Mouse (Mus musculus) lung, postnatal 0 days (tissue): ENCODE measurements around the gene Bscl2. TPM values are rescaled to one million over a fixed set of nuclear protein-coding genes. Genes with fewer than 3 reads are reported as not detected.

Experiments used
- ATAC-seq: fragments of 200-750 bp; cut with Nextera tagmentation; 2 replicates; pipeline ENCODE4 v1.8.0; 2017; ENCODE audit warnings: moderate library complexity
- DNase-seq: peaks from one replicate; pipeline ENCODE4 v3.0.0-alpha.2; 2016; ENCODE audit warnings: low spot score
- H3K27ac ChIP-seq: fragments of 300-500 bp; sonication (generic); 2 replicates; pipeline ENCODE4 v1.5.1; 2014; ENCODE audit warnings: antibody characterized with exemption, mild to moderate bottlenecking, low read length, mixed read lengths
- H3K27me3 ChIP-seq: fragments of 300-500 bp; sonication (generic); replicated peaks from 2 replicates; pipeline ENCODE4 v1.6.1; 2014; ENCODE audit warnings: low read length, mixed read lengths; ENCODE audit not compliant: insufficient read depth
- H3K36me3 ChIP-seq: fragments of 300-500 bp; sonication (generic); 2 replicates; pipeline ENCODE4 v1.6.1; 2014; ENCODE audit warnings: low read length, mixed read lengths; ENCODE audit not compliant: insufficient read depth
- H3K4me1 ChIP-seq: fragments of 300-500 bp; sonication (generic); 2 replicates; pipeline ENCODE4 v1.6.1; 2014; ENCODE audit warnings: antibody characterized with exemption, low read depth, low read length, mixed read lengths; ENCODE audit not compliant: insufficient read depth
- H3K4me2 ChIP-seq: fragments of 300-500 bp; sonication (generic); replicated peaks from 2 replicates; pipeline ENCODE4 v1.6.1; 2014; ENCODE audit warnings: low read depth, mild to moderate bottlenecking, low read length, moderate library complexity, mixed read lengths
- H3K4me3 ChIP-seq: fragments of 300-500 bp; sonication (generic); 2 replicates; pipeline ENCODE4 v1.5.1; 2014; ENCODE audit warnings: low read depth, low read length
- H3K9ac ChIP-seq: fragments of 300-500 bp; sonication (generic); replicated peaks from 2 replicates; pipeline ENCODE4 v1.6.1; 2014; ENCODE audit warnings: low read depth, mild to moderate bottlenecking
- H3K9me3 ChIP-seq: fragments of 300-500 bp; sonication (generic); 2 replicates; pipeline ENCODE4 v1.6.1; 2016; ENCODE audit warnings: low read length, mixed read lengths
- CTCF ChIP-seq: IDR thresholded peaks from 2 replicates; pipeline ENCODE4 v1.5.1; 2016; ENCODE audit warnings: antibody characterized with exemption, mild to moderate bottlenecking
- EP300 ChIP-seq: IDR thresholded peaks from 2 replicates; pipeline ENCODE4 v1.6.1; 2016; ENCODE audit warnings: antibody characterized with exemption, mild to moderate bottlenecking, control low read depth
- WGBS: fragments of 180-500 bp; shearing (Covaris S2); extraction: QIAGEN DNeasy Blood & Tissue Kit; methylation state at CpG from one replicate; pipeline ENCODE4 v1.1.7; 2014; 5-methylcytosine and 5-hydroxymethylcytosine counted together
- polyA plus RNA-seq: library from polyadenylated mRNA; unstranded; fragments of >200 nt; fragmentation: Nextera tagmentation; extraction: Ambion mirVana; gene quantifications from 2 replicates; pipeline ENCODE4 v1.2.1, GENCODE M21; 2015

Gene Bscl2
- polyA plus RNA-seq, 1 experiment from 2014 or later: 66.8 TPM

DNA sequence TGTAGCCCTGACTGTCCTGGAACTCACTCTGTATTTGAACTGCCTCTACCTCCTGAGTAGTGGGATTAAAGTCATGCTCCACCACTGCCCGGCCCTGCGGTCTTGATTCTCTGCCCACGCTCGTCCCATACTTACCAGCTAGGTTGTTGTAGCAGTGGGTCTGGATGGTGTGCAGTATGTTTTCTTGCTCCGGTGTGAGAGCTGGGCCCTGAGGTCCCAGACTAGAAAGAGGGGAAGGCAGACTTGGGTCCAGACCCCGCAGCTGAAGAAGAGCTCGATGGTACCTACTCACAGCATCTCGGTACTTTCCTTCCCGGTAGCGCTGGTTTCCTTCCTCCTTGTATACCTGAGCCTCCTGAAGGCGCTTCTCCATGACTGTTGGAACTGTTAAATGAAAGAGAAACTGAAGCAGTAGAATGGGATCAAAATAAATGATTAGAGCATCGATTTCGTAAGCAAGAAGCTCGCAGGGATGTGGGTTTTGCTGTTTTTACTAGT is 18.9 kb upstream of the Bscl2 start:
- 11% methylated on average over 14 of the region's 14 CpGs for WGBS
- H3K27me3 ChIP-seq: no peaks in the 10 kb centered on the region
- H3K4me1 ChIP-seq: 0 out of 2 replicates have a peak, but pooled peaks cover 5% of the 10 kb centered on the region
- DNase-seq (peak; percentile 46), ATAC-seq (no peak)
- H3K4me3 ChIP-seq: peak overlapping the region; percentile 99
- H3K36me3 ChIP-seq: peaks cover 14% of the 10 kb centered on the region
- H3K9ac ChIP-seq: peak overlapping the region; percentile 51
- peak overlapping the region; percentile 97 for H3K27ac ChIP-seq
- H3K9me3 ChIP-seq: no peaks in the 10 kb centered on the region
- peak overlapping the region; percentile 73 for H3K4me2 ChIP-seq
- TF ChIP-seq CTCF: no peak
- TF ChIP-seq EP300: no peak

DNA sequence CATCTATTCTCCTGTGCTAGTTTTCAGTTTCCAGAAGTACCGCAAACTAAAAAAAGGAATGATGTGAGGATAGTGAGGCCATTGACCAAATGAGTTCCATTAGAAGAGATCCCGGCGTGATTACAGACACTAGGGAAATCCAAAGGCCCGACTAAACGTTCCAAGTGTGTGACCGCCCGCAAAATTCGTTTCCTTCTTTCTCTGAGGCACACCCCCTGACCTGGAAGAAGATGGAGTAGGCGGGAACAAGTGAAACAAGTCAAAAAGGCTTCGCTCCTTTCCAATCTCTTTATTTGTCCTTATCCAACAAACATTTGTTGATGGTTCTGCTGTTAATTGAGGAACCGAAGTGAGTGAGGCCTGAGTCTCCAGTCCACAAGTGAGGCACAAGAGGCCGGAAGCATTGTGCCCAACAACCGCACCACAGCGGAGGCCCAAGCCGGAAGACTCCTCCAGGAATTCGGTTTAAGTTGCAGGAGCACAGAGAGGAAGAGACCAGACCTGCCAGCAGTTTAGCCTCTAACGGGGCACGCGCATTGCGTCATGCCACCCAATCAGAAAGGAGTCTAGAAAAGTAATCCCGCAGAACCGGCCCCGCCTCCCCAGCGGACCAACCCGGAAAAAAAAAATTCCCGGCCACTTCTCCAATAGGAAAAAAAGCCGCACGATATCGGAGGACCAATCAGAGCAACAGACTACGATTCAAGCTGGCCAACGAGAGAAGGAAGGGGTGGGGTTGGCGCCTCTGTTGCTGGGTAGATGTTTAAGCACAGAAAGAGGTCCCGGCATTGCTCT is 18.3 kb upstream of the Bscl2 start, which contains the start of gene Ttc9c:
Gene Ttc9c, minus strand, starts transcription at position 533 of the 795 bp plus-strand sequence.
- Histone ChIP-seq H3K9ac (peak within 1 kb of the TSS; percentile 91), H3K4me2 (peak within 1 kb of the TSS; percentile 73), H3K27me3 (no peaks in the 10 kb centered on the region), H3K9me3 (no peaks in the 10 kb centered on the region), H3K36me3 (peaks cover 10% of the 10 kb centered on the region), H3K4me1 (0 out of 2 replicates have a peak, but pooled peaks cover 5% of the 10 kb centered on the region), H3K27ac (peak within 1 kb of the TSS; percentile 97), H3K4me3 (peak within 1 kb of the TSS; percentile 99)
- DNase-seq (peak; percentile 100), ATAC-seq (peak; percentile 90)
- TF ChIP-seq CTCF (no peak), EP300 (0 out of 2 replicates have a peak, but pooled peaks have one; percentile 37)
- WGBS: under 1% methylated on average over 33 of the region's 33 CpGs

DNA sequence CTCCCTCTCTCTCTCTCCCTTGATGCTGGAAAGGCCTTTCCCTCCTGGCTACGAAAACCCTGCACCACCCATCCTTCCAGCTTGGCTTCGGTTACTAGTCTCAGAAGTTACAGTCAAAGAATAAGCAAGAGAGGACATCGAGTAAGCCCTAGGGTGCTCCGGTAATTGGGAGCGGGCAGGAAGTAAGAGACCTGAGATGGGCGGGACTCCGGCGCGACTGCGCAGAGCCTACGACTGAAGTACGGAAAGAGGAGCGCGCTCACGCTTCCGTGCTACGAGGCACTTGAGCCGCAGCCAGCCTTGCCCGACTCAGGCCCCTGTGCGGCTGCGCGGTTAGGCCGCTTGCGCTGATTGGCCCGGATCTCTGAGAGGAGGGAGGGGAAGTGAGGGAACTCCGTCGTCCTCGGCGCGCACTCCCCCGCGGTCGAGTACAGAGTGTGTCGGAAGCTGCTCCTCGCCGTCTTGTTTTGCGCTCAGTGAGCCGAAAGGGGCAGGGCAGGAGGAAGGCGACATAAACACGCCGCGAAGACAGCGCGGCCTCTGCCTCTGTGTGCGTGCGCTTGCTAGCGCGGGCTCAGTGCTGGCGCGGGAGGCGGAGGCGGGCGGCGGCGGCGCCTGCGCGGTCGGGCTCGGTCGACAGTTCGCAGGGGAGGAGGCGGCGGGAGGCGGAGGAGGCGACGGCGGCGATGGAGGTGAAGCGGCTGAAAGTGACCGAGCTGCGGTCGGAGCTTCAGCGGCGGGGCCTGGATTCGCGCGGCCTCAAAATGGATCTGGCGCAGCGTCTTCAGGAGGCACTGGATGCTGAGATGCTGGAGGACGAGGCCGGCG is 17.5 kb upstream of the Bscl2 start, which contains the start of gene Hnrnpul2:
Gene Hnrnpul2, plus strand, starts transcription at position 415 of the 828 bp plus-strand sequence.
- ATAC-seq (peak; percentile 94), DNase-seq (peak; percentile 100)
- no peaks in the 10 kb centered on the region for H3K27me3 ChIP-seq
- peak within 1 kb of the TSS; percentile 99 for H3K4me3 ChIP-seq
- H3K27ac ChIP-seq: peak within 1 kb of the TSS; percentile 97
- peaks cover 12% of the 10 kb centered on the region for H3K36me3 ChIP-seq
- peak within 1 kb of the TSS; percentile 73 for H3K4me2 ChIP-seq
- TF ChIP-seq CTCF (peak; percentile 24; the same call in 1 of the 2 replicates), EP300 (no peak; the same call in 1 of the 2 replicates)
- 0 out of 2 replicates have a peak, but pooled peaks cover 5% of the 10 kb centered on the region for H3K4me1 ChIP-seq
- peak within 1 kb of the TSS; percentile 91 for H3K9ac ChIP-seq
- under 1% methylated on average over 66 of the region's 83 CpGs for WGBS
- no peaks in the 10 kb centered on the region for H3K9me3 ChIP-seq

DNA sequence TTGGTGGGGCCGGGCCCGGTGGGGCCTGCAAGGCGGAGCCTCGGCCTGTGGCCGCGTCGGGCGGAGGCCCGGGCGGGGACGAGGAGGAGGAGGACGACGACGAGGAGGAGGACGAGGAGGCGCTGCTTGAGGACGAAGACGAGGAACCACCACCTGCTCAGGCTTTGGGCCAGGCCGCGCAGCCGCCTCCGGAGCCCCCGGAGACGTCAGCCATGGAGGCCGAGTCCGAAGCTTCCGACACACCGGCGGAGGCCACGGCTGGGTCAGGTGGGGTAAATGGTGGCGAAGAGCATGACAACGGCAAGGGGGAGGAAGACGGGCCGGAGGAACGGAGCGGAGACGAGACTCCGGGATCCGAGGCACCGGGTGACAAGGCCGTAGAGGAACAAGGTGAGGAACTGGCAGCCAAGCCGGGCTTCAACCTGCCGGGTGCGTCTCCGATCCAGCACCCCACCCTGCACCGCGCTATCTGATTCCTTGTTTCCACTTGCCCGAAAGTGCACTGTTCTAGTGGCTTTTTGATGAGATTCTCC is 16.8 kb upstream of the Bscl2 start:
- 2% methylated on average over 42 of the region's 48 CpGs for WGBS

DNA sequence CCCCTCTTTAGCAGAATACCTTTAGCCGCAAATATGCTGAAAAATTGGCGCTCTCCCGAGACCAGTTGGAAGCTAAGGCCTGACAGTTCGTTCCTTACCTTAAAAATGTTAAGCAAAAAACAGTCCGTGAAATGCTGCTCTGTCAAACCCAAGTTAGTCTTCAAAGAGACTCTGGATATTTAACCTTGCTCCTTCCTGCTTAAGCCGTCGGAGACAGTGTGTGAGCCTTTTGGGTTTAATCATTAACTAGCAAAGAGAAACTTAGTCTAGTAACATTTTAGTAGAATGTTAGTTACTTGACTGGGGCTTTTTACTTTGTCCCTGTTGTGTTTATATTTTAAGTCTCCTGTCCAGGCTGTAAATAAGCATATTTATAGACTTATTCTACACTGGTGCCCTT is 16.1 kb upstream of the Bscl2 start:
- Histone ChIP-seq H3K36me3 (peaks cover 23% of the 10 kb centered on the region), H3K4me1 (0 out of 2 replicates have a peak, but pooled peaks cover 5% of the 10 kb centered on the region), H3K27me3 (no peaks in the 10 kb centered on the region), H3K4me2 (peak overlapping the region; percentile 73), H3K9me3 (no peaks in the 10 kb centered on the region), H3K27ac (peak overlapping the region; percentile 97), H3K9ac (peak overlapping the region; percentile 91), H3K4me3 (peak overlapping the region; percentile 99)
- ATAC-seq: no peak
- TF ChIP-seq CTCF (no peak), EP300 (no peak)
- peak; percentile 65 for DNase-seq
- under 1% methylated on average over 7 of the region's 7 CpGs for WGBS

More for the DNA sequence above, 16.8 kb upstream of the Bscl2 start:
- H3K27ac ChIP-seq: peak overlapping the region; percentile 97
- peak overlapping the region; percentile 91 for H3K9ac ChIP-seq
- H3K9me3 ChIP-seq: no peaks in the 10 kb centered on the region
- DNase-seq (peak; percentile 30), ATAC-seq (peak; percentile 5)
- TF ChIP-seq EP300 (no peak), CTCF (no peak)
- 0 out of 2 replicates have a peak, but pooled peaks cover 5% of the 10 kb centered on the region for H3K4me1 ChIP-seq
- H3K4me2 ChIP-seq: peak overlapping the region; percentile 73
- H3K36me3 ChIP-seq: peaks cover 17% of the 10 kb centered on the region
- H3K27me3 ChIP-seq: no peaks in the 10 kb centered on the region
- peak overlapping the region; percentile 99 for H3K4me3 ChIP-seq
